Mouse (Mus musculus): ENCODE measurements around the gene Btbd9.

Gene Btbd9

GRCm38 (mm10) chr17:30182063-30182462 lies 394.2 kb downstream of the Btbd9 start:
- DNase-seq (ENCODE audit: low read depth, low spot score), result no peak

- no peak for DNase-seq (ENCODE audit: low read depth, low spot score)
Observed at GRCm38 (mm10) chr17:30181554-30181953, 394.7 kb downstream of the Btbd9 start.

GRCm38 (mm10) chr17:30180197-30180596 lies 396.1 kb downstream of the Btbd9 start:
- DNase-seq (ENCODE audit: low read depth, low spot score), result no peak

GRCm38 (mm10) chr17:30178402-30178801 lies 397.9 kb downstream of the Btbd9 start:
- no peak for DNase-seq (ENCODE audit: low read depth, low spot score)

- DNase-seq (ENCODE audit: low read depth, low spot score), result no peak
Observed at GRCm38 (mm10) chr17:30177435-30177834, 398.9 kb downstream of the Btbd9 start.
